Mouse (Mus musculus) T-cell, adult 2 months (primary cell): ENCODE results near the gene Hp.

ENCODE experiments used
- DNase-seq: peaks from one replicate; pipeline ENCODE4 v3.0.0; 2022; ENCODE audit warnings: low spot score

The Hp gene

GRCm38 (mm10) chr8:109563881-109564280, 15.1 kb downstream of the Hp start:
- DNase-seq, result no peak

GRCm38 (mm10) chr8:109551663-109552062, 27.3 kb downstream of the Hp start:
- no peak for DNase-seq

GRCm38 (mm10) chr8:109544049-109544448, 34.9 kb downstream of the Hp start:
- no peak for DNase-seq

- no peak for DNase-seq
Measured at GRCm38 (mm10) chr8:109542748-109543519, 36.0 kb downstream of the Hp start.

GRCm38 (mm10) chr8:109542165-109542564, 36.8 kb downstream of the Hp start:
- DNase-seq, result no peak

GRCm38 (mm10) chr8:109536703-109537102, 42.3 kb downstream of the Hp start:
- peak; percentile 39 for DNase-seq

GRCm38 (mm10) chr8:109535140-109535990, 43.6 kb downstream of the Hp start:
- DNase-seq, result no peak
